Mouse (Mus musculus) limb, embryonic 10.5 days (tissue): ENCODE measurements around the gene Ctsc. TPM values are rescaled to one million over a fixed set of nuclear protein-coding genes. Genes with fewer than 3 reads are reported as not detected.

Experiments used
- DNase-seq: peaks from one replicate; pipeline ENCODE4 v3.0.0-alpha.2; 2017; ENCODE audit warnings: low spot score
- H3K27ac ChIP-seq: fragments of 300-500 bp; sonication (generic); 2 replicates; pipeline ENCODE4 v1.5.1; 2016; ENCODE audit warnings: mild to moderate bottlenecking
- H3K27me3 ChIP-seq: fragments of 300-500 bp; sonication (generic); 2 replicates; pipeline ENCODE4 v1.6.1; 2016; ENCODE audit warnings: low read depth, mild to moderate bottlenecking; ENCODE audit not compliant: poor library complexity, severe bottlenecking
- H3K36me3 ChIP-seq: fragments of 300-500 bp; sonication (generic); 2 replicates; pipeline ENCODE4 v1.6.1; 2016; ENCODE audit warnings: mild to moderate bottlenecking, moderate library complexity
- H3K4me1 ChIP-seq: fragments of 300-500 bp; sonication (generic); 2 replicates; pipeline ENCODE4 v1.6.1; 2016
- H3K4me3 ChIP-seq: fragments of 300-500 bp; sonication (generic); 2 replicates; pipeline ENCODE4 v1.5.1; 2016; ENCODE audit warnings: mild to moderate bottlenecking, moderate library complexity
- H3K9me3 ChIP-seq: fragments of 300-500 bp; sonication (generic); replicated peaks from 2 replicates; pipeline ENCODE4 v1.6.1; 2016; ENCODE audit warnings: mild to moderate bottlenecking
- WGBS: fragments of 180-500 bp; shearing (Covaris S2); methylation state at CpG from one replicate; pipeline ENCODE4 v1.1.7; 2016; 5-methylcytosine and 5-hydroxymethylcytosine counted together
- polyA plus RNA-seq: library from polyadenylated mRNA; unstranded; fragments of >200 nt; fragmentation: Nextera tagmentation; extraction: Ambion mirVana; gene quantifications from 2 replicates; pipeline ENCODE4 v1.2.1, GENCODE M21; 2016

Gene Ctsc
- polyA plus RNA-seq, 1 experiment from 2014 or later = 24.1 TPM

GRCm38 (mm10) chr7:88269913-88270312 lies 8.0 kb upstream of the Ctsc start:
- Histone ChIP-seq H3K36me3 (no peaks in the 10 kb centered on the region), H3K27me3 (no peaks in the 10 kb centered on the region), H3K27ac (no peak overlapping the region), H3K4me1 (no peaks in the 10 kb centered on the region), H3K4me3 (no peak overlapping the region), H3K9me3 (no peaks in the 10 kb centered on the region)
- WGBS = 84% methylated on average over 1 of the region's 1 CpGs
- DNase-seq = no peak

GRCm38 (mm10) chr7:88271531-88271930 lies 6.4 kb upstream of the Ctsc start:
- 79% methylated on average over 2 of the region's 2 CpGs for WGBS
- Histone ChIP-seq H3K4me1 (no peaks in the 10 kb centered on the region), H3K27me3 (no peaks in the 10 kb centered on the region), H3K36me3 (no peaks in the 10 kb centered on the region), H3K4me3 (no peak overlapping the region), H3K9me3 (no peaks in the 10 kb centered on the region), H3K27ac (no peak overlapping the region)
- DNase-seq = no peak

- WGBS = 47% methylated on average over 7 of the region's 7 CpGs
- Histone ChIP-seq H3K9me3 (no peaks in the 10 kb centered on the region), H3K36me3 (no peaks in the 10 kb centered on the region), H3K4me3 (peak overlapping the region; percentile 65), H3K4me1 (peaks cover 11% of the 10 kb centered on the region), H3K27ac (peak overlapping the region; percentile 85), H3K27me3 (no peaks in the 10 kb centered on the region)
- DNase-seq = no peak
These were observed 745 bp upstream of the Ctsc start for GRCm38 (mm10) chr7:88276914-88277765.

GRCm38 (mm10) chr7:88278628-88279196 lies 827 bp downstream of the Ctsc start:
- no peaks in the 10 kb centered on the region for H3K27me3 ChIP-seq
- no peaks in the 10 kb centered on the region for H3K9me3 ChIP-seq
- no peak for DNase-seq
- H3K36me3 ChIP-seq = no peaks in the 10 kb centered on the region
- peak overlapping the region; percentile 65 for H3K4me3 ChIP-seq
- 66% methylated on average over 8 of the region's 8 CpGs for WGBS
- H3K4me1 ChIP-seq = peaks cover 11% of the 10 kb centered on the region
- peak overlapping the region; percentile 85; the same call in 1 of the 2 replicates for H3K27ac ChIP-seq

GRCm38 (mm10) chr7:88285276-88285675 lies 7.4 kb downstream of the Ctsc start:
- Histone ChIP-seq H3K36me3 (no peaks in the 10 kb centered on the region), H3K27me3 (no peaks in the 10 kb centered on the region), H3K9me3 (no peaks in the 10 kb centered on the region), H3K4me3 (no peak overlapping the region), H3K27ac (no peak overlapping the region), H3K4me1 (peaks cover 3% of the 10 kb centered on the region; the same call in 1 of the 2 replicates)
- WGBS = 84% methylated on average over 3 of the region's 3 CpGs
- DNase-seq = no peak

- Histone ChIP-seq H3K27me3 (no peaks in the 10 kb centered on the region), H3K27ac (no peak overlapping the region), H3K9me3 (no peaks in the 10 kb centered on the region), H3K4me1 (peaks cover 23% of the 10 kb centered on the region), H3K36me3 (no peaks in the 10 kb centered on the region), H3K4me3 (no peak overlapping the region)
- DNase-seq = no peak
- 67% methylated on average over 2 of the region's 2 CpGs for WGBS
These were observed 13.2 kb downstream of the Ctsc start for GRCm38 (mm10) chr7:88291036-88291435.

- 82% methylated on average over 2 of the region's 2 CpGs for WGBS
- H3K4me1 ChIP-seq = peaks cover 23% of the 10 kb centered on the region
- DNase-seq = no peak
- H3K27ac ChIP-seq = no peak overlapping the region
- H3K36me3 ChIP-seq = no peaks in the 10 kb centered on the region
- no peaks in the 10 kb centered on the region for H3K9me3 ChIP-seq
- no peak overlapping the region for H3K4me3 ChIP-seq
- H3K27me3 ChIP-seq = no peaks in the 10 kb centered on the region
These were observed 14.2 kb downstream of the Ctsc start for GRCm38 (mm10) chr7:88292044-88292443.

GRCm38 (mm10) chr7:88293907-88294306 lies 16.0 kb downstream of the Ctsc start:
- 54% methylated on average over 6 of the region's 6 CpGs for WGBS
- no peak for DNase-seq

GRCm38 (mm10) chr7:88295989-88296388 lies 18.1 kb downstream of the Ctsc start:
- DNase-seq = no peak
- Histone ChIP-seq H3K27ac (no peak overlapping the region), H3K36me3 (no peaks in the 10 kb centered on the region), H3K9me3 (no peaks in the 10 kb centered on the region), H3K4me3 (no peak overlapping the region), H3K4me1 (peaks cover 16% of the 10 kb centered on the region), H3K27me3 (no peaks in the 10 kb centered on the region)
- 96% methylated on average over 1 of the region's 1 CpGs for WGBS

More at GRCm38 (mm10) chr7:88293907-88294306, 16.0 kb downstream of the Ctsc start:
- no peaks in the 10 kb centered on the region for H3K27me3 ChIP-seq
- no peaks in the 10 kb centered on the region for H3K36me3 ChIP-seq
- H3K9me3 ChIP-seq = no peaks in the 10 kb centered on the region
- peaks cover 20% of the 10 kb centered on the region for H3K4me1 ChIP-seq
- no peak overlapping the region for H3K27ac ChIP-seq
- no peak overlapping the region for H3K4me3 ChIP-seq

- Histone ChIP-seq H3K9me3 (no peaks in the 10 kb centered on the region), H3K4me1 (peaks cover 15% of the 10 kb centered on the region), H3K27me3 (no peaks in the 10 kb centered on the region), H3K36me3 (no peaks in the 10 kb centered on the region), H3K27ac (no peak overlapping the region), H3K4me3 (no peak overlapping the region)
- DNase-seq = no peak
- WGBS = 82% methylated on average over 6 of the region's 6 CpGs
These were observed 19.0 kb downstream of the Ctsc start for GRCm38 (mm10) chr7:88296932-88297331.

GRCm38 (mm10) chr7:88305750-88306149 lies 27.9 kb downstream of the Ctsc start:
- no peak overlapping the region for H3K27ac ChIP-seq
- no peaks in the 10 kb centered on the region for H3K27me3 ChIP-seq
- no peak overlapping the region for H3K4me3 ChIP-seq
- no peak for DNase-seq
- no peaks in the 10 kb centered on the region for H3K4me1 ChIP-seq
- H3K36me3 ChIP-seq = peaks cover 7% of the 10 kb centered on the region; the same call in 1 of the 2 replicates
- H3K9me3 ChIP-seq = no peaks in the 10 kb centered on the region
- 91% methylated on average over 4 of the region's 4 CpGs for WGBS

GRCm38 (mm10) chr7:88306725-88307124 lies 28.8 kb downstream of the Ctsc start:
- 91% methylated on average over 3 of the region's 3 CpGs for WGBS
- Histone ChIP-seq H3K36me3 (peaks cover 7% of the 10 kb centered on the region; the same call in 1 of the 2 replicates), H3K9me3 (no peaks in the 10 kb centered on the region), H3K4me1 (no peaks in the 10 kb centered on the region), H3K4me3 (no peak overlapping the region), H3K27ac (no peak overlapping the region), H3K27me3 (no peaks in the 10 kb centered on the region)
- DNase-seq = no peak

- DNase-seq = no peak
- H3K4me3 ChIP-seq = no peak overlapping the region
- no peaks in the 10 kb centered on the region for H3K4me1 ChIP-seq
- no peaks in the 10 kb centered on the region for H3K27me3 ChIP-seq
- H3K27ac ChIP-seq = no peak overlapping the region
- WGBS = 87% methylated on average over 3 of the region's 3 CpGs
- no peaks in the 10 kb centered on the region for H3K9me3 ChIP-seq
- H3K36me3 ChIP-seq = peaks cover 4% of the 10 kb centered on the region; the same call in 1 of the 2 replicates
These were observed 32.7 kb downstream of the Ctsc start for GRCm38 (mm10) chr7:88310398-88311180.
